Mouse (Mus musculus) forebrain, postnatal 0 days (tissue): Measurements from ENCODE around the gene Gabrr3. TPM values are rescaled to one million over a fixed set of nuclear protein-coding genes. Genes with fewer than 3 reads are reported as not detected.

ENCODE experiments used
- ATAC-seq: fragments of 200-750 bp; cut with Nextera tagmentation; 2 replicates; pipeline ENCODE4 v1.8.0; 2017; ENCODE audit warnings: mild to moderate bottlenecking, moderate library complexity
- DNase-seq: peaks from one replicate; pipeline ENCODE4 v3.0.0-alpha.2; 2015
- H3K27ac ChIP-seq: fragments of 300-500 bp; sonication (generic); 2 replicates; pipeline ENCODE4 v1.5.1; 2014; ENCODE audit warnings: low read depth, mild to moderate bottlenecking, antibody characterized with exemption, low read length, moderate library complexity, mixed read lengths
- H3K27me3 ChIP-seq: fragments of 300-500 bp; sonication (generic); 2 replicates; pipeline ENCODE4 v1.6.1; 2014; ENCODE audit warnings: mild to moderate bottlenecking, low read length, mixed read lengths; ENCODE audit not compliant: insufficient read depth
- H3K36me3 ChIP-seq: fragments of 300-500 bp; sonication (generic); 2 replicates; pipeline ENCODE4 v1.6.1; 2014; ENCODE audit warnings: mild to moderate bottlenecking, moderate library complexity; ENCODE audit not compliant: insufficient read depth
- H3K4me1 ChIP-seq: fragments of 300-500 bp; sonication (generic); 2 replicates; pipeline ENCODE4 v1.6.1; 2014; ENCODE audit warnings: antibody characterized with exemption; ENCODE audit not compliant: insufficient read depth
- H3K4me2 ChIP-seq: fragments of 300-500 bp; sonication (generic); 2 replicates; pipeline ENCODE4 v1.6.1; 2014; ENCODE audit warnings: low read depth, mild to moderate bottlenecking, moderate library complexity
- H3K4me3 ChIP-seq: fragments of 300-500 bp; sonication (generic); 2 replicates; pipeline ENCODE4 v1.5.1; 2014; ENCODE audit warnings: low read depth, low read length, mixed read lengths
- H3K9ac ChIP-seq: fragments of 300-500 bp; sonication (generic); 2 replicates; pipeline ENCODE4 v1.6.1; 2014; ENCODE audit warnings: mild to moderate bottlenecking
- H3K9me3 ChIP-seq: fragments of 300-500 bp; sonication (generic); 2 replicates; pipeline ENCODE4 v1.6.1; 2016; ENCODE audit warnings: low read length
- CTCF ChIP-seq: sonication (generic); IDR thresholded peaks from 2 replicates; pipeline ENCODE4 v1.5.1; 2016; ENCODE audit warnings: antibody characterized with exemption, control low read depth, low read depth
- WGBS: fragments of 180-500 bp; shearing (Covaris S2); extraction: QIAGEN DNeasy Blood & Tissue Kit; methylation state at CpG from one replicate; pipeline ENCODE4 v1.1.7; 2014; 5-methylcytosine and 5-hydroxymethylcytosine counted together
- polyA plus RNA-seq: library from polyadenylated mRNA; unstranded; fragments of >200 nt; fragmentation: Nextera tagmentation; extraction: Ambion mirVana; gene quantifications from 2 replicates; pipeline ENCODE4 v1.2.1, GENCODE M21; 2015
- total RNA-seq: library from RNA; depleted of rRNA; stranded (reverse); fragments of >200 nt; gene quantifications from 2 replicates; pipeline ENCODE4 v1.2.3, GENCODE M21; 2014

The Gabrr3 gene
- total and polyA plus RNA-seq, 2 experiments from 2014 or later = not detected

- Histone ChIP-seq H3K4me3 (no peak overlapping the region), H3K4me1 (no peaks in the 10 kb centered on the region), H3K9ac (no peak overlapping the region), H3K27me3 (no peaks in the 10 kb centered on the region), H3K36me3 (no peaks in the 10 kb centered on the region), H3K4me2 (no peak overlapping the region), H3K9me3 (no peaks in the 10 kb centered on the region), H3K27ac (no peak overlapping the region)
- WGBS = 86% methylated on average over 6 of the region's 6 CpGs
- TF ChIP-seq CTCF = no peak
- no peak for ATAC-seq
- no peak for DNase-seq
Measured at GRCm38 (mm10) chr16:59463973-59464372, 56.8 kb downstream of the Gabrr3 start.

- 93% methylated on average over 1 of the region's 1 CpGs for WGBS
- H3K9ac ChIP-seq = no peak overlapping the region
- no peaks in the 10 kb centered on the region for H3K36me3 ChIP-seq
Measured at GRCm38 (mm10) chr16:59469846-59470245, 62.7 kb downstream of the Gabrr3 start.

GRCm38 (mm10) chr16:59471637-59472278 lies 64.6 kb downstream of the Gabrr3 start, which contains the start of gene Riox2:
Gene Riox2, plus strand, starts transcription at chr16:59471775.
- no peaks in the 10 kb centered on the region for H3K36me3 ChIP-seq
- H3K9ac ChIP-seq = peak within 1 kb of the TSS; percentile 64
- H3K27me3 ChIP-seq = no peaks in the 10 kb centered on the region
- TF ChIP-seq CTCF = no peak
- WGBS = 3% methylated on average over 50 of the region's 56 CpGs
- H3K27ac ChIP-seq = no peak within 1 kb of the TSS
- H3K4me3 ChIP-seq = peak within 1 kb of the TSS; percentile 64
- no peaks in the 10 kb centered on the region for H3K4me1 ChIP-seq
- ATAC-seq = peak; percentile 95
- peak within 1 kb of the TSS; percentile 58 for H3K4me2 ChIP-seq
- no peaks in the 10 kb centered on the region for H3K9me3 ChIP-seq
- peak; percentile 83 for DNase-seq

More at GRCm38 (mm10) chr16:59469846-59470245, 62.7 kb downstream of the Gabrr3 start:
- DNase-seq = no peak
- Histone ChIP-seq H3K9me3 (no peaks in the 10 kb centered on the region), H3K4me2 (no peak overlapping the region), H3K27ac (no peak overlapping the region), H3K27me3 (no peaks in the 10 kb centered on the region), H3K4me3 (no peak overlapping the region), H3K4me1 (no peaks in the 10 kb centered on the region)
- ATAC-seq = no peak
- no peak for TF ChIP-seq CTCF

- WGBS = 50% methylated on average over 6 of the region's 6 CpGs
- Histone ChIP-seq H3K9ac (0 out of 2 replicates have a peak overlapping the region, but pooled peaks have one; percentile 64), H3K27ac (no peak overlapping the region), H3K4me2 (peak overlapping the region; percentile 58), H3K4me1 (no peaks in the 10 kb centered on the region), H3K4me3 (peak overlapping the region; percentile 64), H3K9me3 (no peaks in the 10 kb centered on the region), H3K27me3 (no peaks in the 10 kb centered on the region), H3K36me3 (no peaks in the 10 kb centered on the region)
- ATAC-seq (no peak), DNase-seq (no peak)
- no peak for TF ChIP-seq CTCF
Measured at GRCm38 (mm10) chr16:59472546-59472945, 65.4 kb downstream of the Gabrr3 start.

- Histone ChIP-seq H3K4me3 (no peak overlapping the region), H3K27ac (no peak overlapping the region), H3K36me3 (no peaks in the 10 kb centered on the region), H3K9me3 (no peaks in the 10 kb centered on the region), H3K4me2 (no peak overlapping the region), H3K27me3 (no peaks in the 10 kb centered on the region), H3K4me1 (no peaks in the 10 kb centered on the region), H3K9ac (no peak overlapping the region)
- no peak for ATAC-seq
- DNase-seq = peak; percentile 55
- TF ChIP-seq CTCF = peak; percentile 81
- WGBS = 8% methylated on average over 1 of the region's 1 CpGs
Measured at GRCm38 (mm10) chr16:59474788-59475187, 67.7 kb downstream of the Gabrr3 start.

GRCm38 (mm10) chr16:59477955-59478354 lies 70.8 kb downstream of the Gabrr3 start:
- no peaks in the 10 kb centered on the region for H3K9me3 ChIP-seq
- H3K36me3 ChIP-seq = peaks cover 4% of the 10 kb centered on the region; the same call in 1 of the 2 replicates
- TF ChIP-seq CTCF = no peak
- ATAC-seq (no peak), DNase-seq (no peak)
- no peak overlapping the region for H3K4me2 ChIP-seq
- H3K9ac ChIP-seq = no peak overlapping the region
- H3K4me3 ChIP-seq = no peak overlapping the region
- H3K27me3 ChIP-seq = no peaks in the 10 kb centered on the region
- no peak overlapping the region for H3K27ac ChIP-seq
- H3K4me1 ChIP-seq = no peaks in the 10 kb centered on the region
- WGBS = 92% methylated on average over 3 of the region's 3 CpGs

- Histone ChIP-seq H3K4me1 (no peaks in the 10 kb centered on the region), H3K9ac (no peak overlapping the region), H3K27ac (no peak overlapping the region), H3K4me3 (no peak overlapping the region), H3K9me3 (no peaks in the 10 kb centered on the region), H3K4me2 (no peak overlapping the region), H3K36me3 (peaks cover 10% of the 10 kb centered on the region; the same call in 1 of the 2 replicates), H3K27me3 (no peaks in the 10 kb centered on the region)
- 92% methylated on average over 7 of the region's 7 CpGs for WGBS
- TF ChIP-seq CTCF = no peak
- DNase-seq (no peak), ATAC-seq (no peak)
Measured at GRCm38 (mm10) chr16:59487239-59487638, 80.1 kb downstream of the Gabrr3 start.
